Mouse (Mus musculus): Measurements from ENCODE around the gene Snx25.

GRCm38 (mm10) chr8:46081030-46081429, 70.9 kb downstream of the Snx25 start:
- no peak for TF ChIP-seq CTCF (IDR thresholded peaks at IDR 0.05; ENCODE audit: borderline replicate concordance, control insufficient read depth, extremely low read depth, insufficient read depth, low read length, poor library complexity)
- TF ChIP-seq POLR2A (IDR thresholded peaks at IDR 0.05; ENCODE audit: control insufficient read depth, extremely low read depth, insufficient read depth, low read length, poor library complexity) = no peak

Data from thymus, adult 2 months (tissue).